8 mouse cellular contexts compared by ENCODE assay signal in the genomic region with DNA sequence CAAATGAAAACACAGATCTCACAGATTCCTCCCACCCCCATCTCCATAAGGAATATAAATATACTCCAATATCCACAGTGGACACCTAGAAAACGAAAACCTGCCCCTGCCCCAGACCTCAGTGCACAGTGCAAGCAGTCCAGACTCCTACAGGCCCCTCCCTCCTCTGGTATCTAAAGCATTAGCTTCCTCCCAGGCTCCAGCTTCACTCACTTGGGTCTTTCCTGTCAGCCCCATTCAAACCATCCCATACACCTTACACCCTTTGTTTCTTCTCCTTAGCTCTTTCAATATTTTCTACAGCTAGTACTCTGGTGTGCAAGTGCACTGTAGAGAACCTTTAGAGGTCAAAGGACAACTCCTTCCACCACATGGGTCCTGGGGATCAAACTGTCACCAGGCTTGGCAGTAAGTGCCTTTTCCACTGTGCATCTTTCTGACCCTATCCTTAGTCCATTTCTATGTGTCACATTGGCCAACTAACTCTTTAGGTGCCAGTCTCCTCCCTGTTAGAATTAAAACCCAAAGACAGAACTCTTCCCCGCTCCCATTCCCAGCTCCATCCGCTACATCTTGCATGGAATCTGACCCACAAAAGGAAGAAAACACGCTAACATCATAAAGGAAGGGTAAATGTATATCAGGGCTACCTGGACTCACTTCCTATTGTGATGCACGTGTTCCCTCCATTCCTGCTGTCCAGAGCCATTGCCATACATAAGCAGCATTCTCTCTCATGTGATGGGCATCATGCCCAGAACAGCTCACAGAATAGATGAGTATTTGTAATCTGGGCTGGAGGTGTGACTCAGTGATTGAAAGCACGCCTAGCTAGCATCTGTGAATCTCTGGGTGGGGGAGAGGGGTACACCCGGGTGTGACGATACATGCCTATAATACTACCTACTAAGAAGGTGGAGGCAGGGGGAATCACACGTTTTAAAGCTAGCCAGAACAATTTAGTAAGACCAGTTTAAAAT. TPM values are rescaled to one million over a fixed set of nuclear protein-coding genes. Genes with fewer than 3 reads are reported as not detected.
DNase-seq lines count a peak whose midpoint lies in the region; ATAC-seq and TF ChIP-seq lines count a peak whose summit lies in the region.
"Had no signal": no experiment of that assay in that cellular context is flagged by ENCODE, and none has a peak within 500 bp of the region (broad histone marks: within the 10 kb centered on the region; RNA-seq: fewer than 3 reads in every experiment).

No protein-coding gene starts in this region.

- no peak overlapping the region for H3K27ac ChIP-seq in hindbrain, postnatal 0 days
- no peak overlapping the region for H3K27ac ChIP-seq in hindbrain, embryonic 11.5 days (ENCODE audit: low read depth, low read length)
- H3K27ac ChIP-seq in intestine, embryonic 16.5 days (ENCODE audit: low read length): 0 out of 2 replicates have a peak overlapping the region, but pooled peaks have one; percentile 30
- H3K27ac ChIP-seq: limb, embryonic 10.5 days had no signal

- ATAC-seq in hindbrain, postnatal 0 days: no peak
- no peak for ATAC-seq in hindbrain, embryonic 11.5 days (ENCODE audit: low FRiP score)
- no peak for ATAC-seq in intestine, embryonic 16.5 days

- TF ChIP-seq CTCF in hindbrain, postnatal 0 days (IDR thresholded peaks at IDR 0.05; ENCODE audit: low read depth): no peak

- no peak overlapping the region for H3K4me3 ChIP-seq in hindbrain, postnatal 0 days (ENCODE audit: low read length)
- no peak overlapping the region for H3K4me3 ChIP-seq in hindbrain, embryonic 11.5 days (ENCODE audit: low read depth, low read length)
- H3K4me3 ChIP-seq in intestine, embryonic 16.5 days (ENCODE audit: low read length): no peak overlapping the region
- H3K4me3 ChIP-seq: limb, embryonic 10.5 days had no signal

- DNase-seq in hindbrain, postnatal 0 days (ENCODE audit: low spot score): peak; percentile 55
- no peak for DNase-seq in hindbrain, embryonic 11.5 days (ENCODE audit: low spot score)
- peak; percentile 42 for DNase-seq in right cerebral cortex, adult 18-20 months
- DNase-seq in right cerebral cortex, postnatal 4 days: no peak
- no peak for DNase-seq in urinary bladder, postnatal 4 days (ENCODE audit: low spot score in 2 of 2)
- DNase-seq in spleen, postnatal 36 days (ENCODE audit: low spot score in 2 of 2): no peak

- peaks cover 18% of the 10 kb centered on the region for H3K4me1 ChIP-seq in hindbrain, postnatal 0 days (ENCODE audit: insufficient read depth, low read length)
- H3K4me1 ChIP-seq in hindbrain, embryonic 11.5 days (replicated peaks; ENCODE audit: control insufficient read depth, insufficient read depth, low read length): no peaks in the 10 kb centered on the region
- peaks cover 39% of the 10 kb centered on the region for H3K4me1 ChIP-seq in intestine, embryonic 16.5 days (ENCODE audit: control insufficient read depth, insufficient read depth, low read length)

- no peaks in the 10 kb centered on the region for H3K36me3 ChIP-seq in hindbrain, postnatal 0 days (ENCODE audit: insufficient read depth, low read length)
- no peaks in the 10 kb centered on the region for H3K36me3 ChIP-seq in hindbrain, embryonic 11.5 days (ENCODE audit: control insufficient read depth, insufficient read depth, low read length)
- H3K36me3 ChIP-seq in intestine, embryonic 16.5 days (ENCODE audit: control insufficient read depth, insufficient read depth, low read length): peaks cover 9% of the 10 kb centered on the region

- no peak overlapping the region; the same call in 1 of the 2 replicates for H3K9ac ChIP-seq in hindbrain, postnatal 0 days (replicated peaks; ENCODE audit: low read length)
- H3K9ac ChIP-seq in hindbrain, embryonic 11.5 days (ENCODE audit: low read depth, low read length): no peak overlapping the region
- H3K9ac ChIP-seq in intestine, embryonic 16.5 days (ENCODE audit: low read depth, low read length): 0 out of 2 replicates have a peak overlapping the region, but pooled peaks have one; percentile 3

- 56% methylated on average over 9 of the region's 9 CpGs for WGBS in hindbrain, postnatal 0 days
- WGBS in hindbrain, embryonic 11.5 days: 81% methylated on average over 9 of the region's 9 CpGs
- WGBS in intestine, embryonic 16.5 days: 69% methylated on average over 9 of the region's 9 CpGs

- H3K9me3 ChIP-seq in hindbrain, postnatal 0 days (ENCODE audit: low read length): no peaks in the 10 kb centered on the region
- no peaks in the 10 kb centered on the region for H3K9me3 ChIP-seq in hindbrain, embryonic 11.5 days (ENCODE audit: control insufficient read depth, low read length)
- H3K9me3 ChIP-seq in intestine, embryonic 16.5 days (ENCODE audit: control insufficient read depth, low read length): peaks cover 3% of the 10 kb centered on the region

- H3K4me2 ChIP-seq in hindbrain, postnatal 0 days (ENCODE audit: low read depth, low read length): no peak overlapping the region
- no peak overlapping the region for H3K4me2 ChIP-seq in hindbrain, embryonic 11.5 days (replicated peaks; ENCODE audit: low read depth, low read length)
- no peak overlapping the region for H3K4me2 ChIP-seq in intestine, embryonic 16.5 days (ENCODE audit: low read depth, low read length)

- no peaks in the 10 kb centered on the region for H3K27me3 ChIP-seq in hindbrain, postnatal 0 days (ENCODE audit: insufficient read depth, low read length)
- no peaks in the 10 kb centered on the region for H3K27me3 ChIP-seq in hindbrain, embryonic 11.5 days (ENCODE audit: control insufficient read depth, insufficient read depth, low read length)
- no peaks in the 10 kb centered on the region for H3K27me3 ChIP-seq in intestine, embryonic 16.5 days (replicated peaks; ENCODE audit: control insufficient read depth, insufficient read depth, low read length)

RNA-seq across cellular contexts. Expression of gene Idh2, which starts 3.8 kb away (rescaled TPM):
- 126 and 161 TPM in 2 replicates for total RNA-seq in hindbrain, postnatal 0 days (2014; rRNA removed)
- polyA plus RNA-seq in hindbrain, postnatal 0 days (2015; fragmentation: Nextera tagmentation; extraction: Ambion mirVana): 152 and 158 TPM in 2 replicates
- 331 and 352 TPM in 2 replicates for polyA plus RNA-seq in hindbrain, embryonic 11.5 days (2014; fragmentation: Nextera tagmentation; extraction: Ambion mirVana)
- polyA plus RNA-seq in intestine, embryonic 16.5 days (2015; fragmentation: Nextera tagmentation; extraction: Ambion mirVana): 540 and 585 TPM in 2 replicates

Comparison
In these comparisons a context has a peak if more than half of its experiments do, and no peak if none do; other contexts are left out.
1. DNase-seq: peak in hindbrain, postnatal 0 days (single experiment) and right cerebral cortex, adult 18-20 months (single experiment); none in hindbrain, embryonic 11.5 days (single experiment), right cerebral cortex, postnatal 4 days (single experiment), urinary bladder, postnatal 4 days (0 of 2) and spleen, postnatal 36 days (0 of 2).